Mouse (Mus musculus): ENCODE data around the gene Zfp180. TPM values are rescaled to one million over a fixed set of nuclear protein-coding genes. Genes with fewer than 3 reads are reported as not detected.
A peak's percentile ranks its signal among the peaks of the same experiment; 100 is the strongest.
"Not testable (repeated sequence)": the region's sequence is repeated elsewhere in the genome, so short reads cannot be mapped to it uniquely, and the experiment has no call there.

Zfp180 gene
- polyA plus RNA-seq (2015; fragmentation: Nextera tagmentation; extraction: Ambion mirVana): 17.6 and 19.3 TPM in 2 replicates

DNA sequence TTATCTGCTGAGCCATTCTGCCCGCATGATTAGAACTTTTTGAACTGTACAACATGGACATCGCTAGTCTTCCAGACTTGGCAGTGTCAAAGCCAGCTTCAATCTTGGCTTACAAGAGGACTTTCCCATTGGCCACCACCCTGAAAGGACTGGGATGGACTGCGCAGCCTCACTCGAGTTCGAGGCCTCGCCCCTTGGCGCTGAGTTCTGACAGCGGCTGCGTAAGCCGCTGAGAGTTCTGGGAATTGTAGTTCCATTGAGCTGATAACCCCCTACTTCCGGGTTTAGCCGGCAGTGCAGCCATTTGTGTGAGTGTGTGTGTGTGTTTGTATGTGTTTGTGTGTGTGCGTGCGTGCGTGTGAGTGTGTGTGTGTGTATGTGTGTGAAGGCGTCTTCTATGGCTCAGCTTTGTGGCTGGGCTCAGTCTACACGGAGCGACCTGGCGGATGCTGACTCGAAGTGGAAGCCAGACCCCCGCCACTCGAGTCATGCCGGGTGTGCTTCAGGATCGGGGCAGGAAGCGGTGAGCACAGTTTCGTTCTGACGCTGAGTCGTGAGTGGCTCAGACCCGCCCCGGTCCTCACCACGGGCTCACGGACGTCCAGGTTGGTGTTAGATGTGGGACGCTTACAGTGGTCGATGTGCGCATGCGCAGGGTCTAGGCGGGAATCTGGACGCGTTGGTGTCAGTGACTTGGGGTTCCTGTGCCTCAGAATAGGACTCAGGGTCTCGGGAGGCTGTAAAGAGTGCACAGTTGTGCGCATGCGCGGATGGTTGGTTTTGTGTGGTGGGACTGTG is at the start of gene Zfp180:
Gene Zfp180 (plus strand): TSS at position 291 of the 798 bp plus-strand sequence.
- DNase-seq (ENCODE audit: low spot score): peak; percentile 97

- DNase-seq (ENCODE audit: low spot score): no peak
Observed at GRCm38 (mm10) chr7:24052660-24053304, 28.9 kb upstream of the Zfp180 start, which contains the start of gene Vmn1r183. TSS of gene Vmn1r183 (plus strand) at chr7:24053254.

DNA sequence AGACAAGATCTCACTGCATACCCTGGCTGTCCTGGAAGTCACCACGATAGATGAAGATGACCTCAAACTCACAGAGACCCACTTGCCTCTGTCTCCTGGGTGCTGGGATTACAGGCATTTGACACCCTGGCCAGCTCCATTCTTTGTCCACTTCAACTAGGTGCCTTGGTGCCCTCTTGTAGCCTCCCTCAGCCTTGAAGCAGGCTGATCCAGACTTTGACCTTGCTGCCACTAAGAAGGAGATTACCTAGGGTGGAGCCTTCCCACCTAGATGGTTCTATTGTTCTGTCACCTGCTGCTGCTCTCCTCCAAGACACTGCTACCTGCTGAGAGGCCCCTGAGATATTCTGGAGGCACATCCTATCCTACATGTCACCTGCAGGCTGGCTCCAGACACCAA is 7.3 kb upstream of the Zfp180 start:
- not testable (repeated sequence) for DNase-seq (ENCODE audit: low spot score)

DNA sequence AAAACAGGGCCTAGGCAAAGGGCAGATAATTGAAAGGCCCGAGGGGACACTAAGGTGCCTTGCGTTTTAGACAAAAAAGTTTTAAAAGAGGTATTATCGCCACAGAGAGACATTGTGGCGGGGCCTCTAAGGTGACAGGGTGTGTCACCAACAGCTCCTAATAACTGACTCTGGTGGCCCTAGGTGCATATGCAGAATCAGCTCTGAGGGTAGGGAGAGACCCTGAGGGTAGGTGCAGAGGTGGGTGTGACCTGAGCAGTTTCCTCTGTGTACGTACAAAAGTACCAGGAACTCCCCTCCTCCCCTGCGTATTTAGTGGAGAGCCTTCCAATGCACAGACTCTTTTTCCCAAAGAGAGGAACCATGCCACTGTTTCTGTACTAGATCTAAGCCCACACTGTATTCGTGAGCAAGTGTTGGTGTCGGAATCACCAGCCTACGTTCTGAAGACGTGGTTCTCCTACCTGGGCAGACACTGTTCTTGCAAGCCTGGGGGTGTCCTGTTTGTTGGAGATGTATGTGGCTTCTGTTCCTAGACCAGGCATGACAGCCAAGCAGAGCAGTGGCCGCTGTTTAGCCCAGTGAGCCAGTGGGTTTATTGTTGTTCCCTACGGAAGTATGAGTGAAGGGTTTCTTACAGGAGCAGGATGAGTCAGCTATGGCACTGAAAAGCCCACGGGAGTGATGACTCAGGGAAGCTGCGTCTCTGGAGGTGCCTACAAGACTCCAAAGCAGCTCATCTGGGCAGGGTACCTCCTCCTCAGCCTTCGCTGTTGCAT is 922 bp downstream of the Zfp180 start:
- no peak for DNase-seq (ENCODE audit: low spot score)

GRCm38 (mm10) chr7:24086871-24087270 is 5.1 kb downstream of the Zfp180 start:
- no peak for DNase-seq (ENCODE audit: low spot score)

GRCm38 (mm10) chr7:24087485-24088125 is 5.9 kb downstream of the Zfp180 start:
- DNase-seq (ENCODE audit: low spot score): no peak

DNA sequence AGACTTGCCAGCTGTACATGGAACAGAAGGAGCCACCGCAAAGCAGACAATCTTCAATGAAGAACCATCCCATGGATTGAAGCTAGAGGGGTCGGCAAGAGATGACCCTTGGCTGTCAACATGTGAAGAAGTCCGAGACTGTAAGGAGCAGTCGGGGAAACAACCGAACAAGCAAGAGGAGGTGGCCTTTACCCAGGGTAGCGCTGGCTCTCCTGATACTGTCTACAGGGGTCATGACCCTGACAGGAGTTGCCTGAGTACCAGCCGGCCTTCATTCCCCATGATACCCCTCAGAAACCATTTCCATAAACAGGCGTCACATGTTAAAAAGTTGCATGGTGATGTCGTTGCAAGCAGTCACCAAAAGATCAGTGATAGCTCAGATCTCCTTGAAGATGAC is 22.7 kb downstream of the Zfp180 start:
- DNase-seq (ENCODE audit: low spot score): no peak

DNA sequence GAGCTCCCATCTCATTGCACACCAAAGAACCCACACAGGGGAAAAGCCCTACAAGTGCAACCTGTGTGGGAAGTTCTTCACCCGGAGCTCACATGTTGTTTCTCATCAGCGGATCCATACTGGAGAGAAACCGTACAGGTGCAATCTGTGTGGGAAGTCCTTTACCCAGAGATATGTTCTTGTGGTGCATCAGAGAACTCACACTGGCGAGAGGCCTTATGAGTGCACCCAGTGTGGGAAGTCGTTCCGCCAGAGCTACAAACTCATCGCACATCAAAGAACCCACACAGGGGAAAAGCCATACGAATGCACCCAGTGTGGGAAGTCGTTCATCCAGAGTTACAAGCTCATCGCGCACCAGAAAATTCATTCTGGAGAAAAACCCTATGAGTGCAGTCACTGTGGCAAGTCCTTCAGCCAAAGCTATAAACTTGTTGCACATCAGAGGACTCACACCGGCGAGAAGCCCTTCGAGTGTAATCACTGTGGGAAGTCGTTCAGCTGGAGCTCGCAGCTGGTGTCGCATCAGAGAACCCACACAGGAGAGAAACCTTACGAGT is 23.5 kb downstream of the Zfp180 start:
- peak; percentile 4 for DNase-seq (ENCODE audit: low spot score)

GRCm38 (mm10) chr7:24110839-24111238 is 29.1 kb downstream of the Zfp180 start:
- DNase-seq (ENCODE audit: low spot score): no peak

- no peak for DNase-seq (ENCODE audit: low spot score)
Observed at GRCm38 (mm10) chr7:24111772-24112155, 30.0 kb downstream of the Zfp180 start.

DNA sequence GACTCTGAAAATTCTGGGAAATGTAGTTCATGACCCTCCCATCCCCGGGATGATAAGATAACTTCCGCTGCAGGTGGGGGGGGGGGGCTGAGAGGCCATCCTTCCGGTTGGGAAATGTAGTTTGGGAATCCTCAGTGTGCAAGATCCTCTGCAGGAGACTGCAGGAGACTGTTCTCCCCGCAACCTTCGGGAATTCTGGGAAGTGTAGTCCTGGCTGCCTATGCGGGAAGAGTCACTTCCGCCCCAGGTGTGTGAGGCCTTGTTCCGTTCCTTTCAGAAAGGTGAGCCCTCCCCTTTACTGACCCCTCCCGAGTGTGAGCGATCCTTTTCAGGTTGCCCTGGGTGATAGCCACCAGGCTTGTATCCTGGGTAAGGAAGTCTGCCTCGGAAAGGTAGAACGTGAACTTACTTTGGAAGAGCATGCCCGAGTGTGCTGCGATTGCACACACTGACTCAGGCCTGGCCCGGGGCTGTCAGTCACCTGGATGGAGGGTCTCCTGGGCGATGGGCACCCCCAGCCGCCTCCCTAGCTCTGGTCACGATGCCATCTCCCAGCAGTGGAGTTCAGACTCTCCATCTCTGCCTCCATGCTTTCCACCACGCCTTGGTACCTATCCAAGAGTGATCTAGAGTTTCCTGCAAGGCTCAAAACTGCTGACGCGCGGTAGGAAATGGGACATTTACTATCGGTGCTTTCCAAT is 30.6 kb downstream of the Zfp180 start, which contains the start of gene Zfp112:
Gene Zfp112 (plus strand): TSS at position 159 of the 701 bp plus-strand sequence.
- peak; percentile 16 for DNase-seq (ENCODE audit: low spot score)

DNA sequence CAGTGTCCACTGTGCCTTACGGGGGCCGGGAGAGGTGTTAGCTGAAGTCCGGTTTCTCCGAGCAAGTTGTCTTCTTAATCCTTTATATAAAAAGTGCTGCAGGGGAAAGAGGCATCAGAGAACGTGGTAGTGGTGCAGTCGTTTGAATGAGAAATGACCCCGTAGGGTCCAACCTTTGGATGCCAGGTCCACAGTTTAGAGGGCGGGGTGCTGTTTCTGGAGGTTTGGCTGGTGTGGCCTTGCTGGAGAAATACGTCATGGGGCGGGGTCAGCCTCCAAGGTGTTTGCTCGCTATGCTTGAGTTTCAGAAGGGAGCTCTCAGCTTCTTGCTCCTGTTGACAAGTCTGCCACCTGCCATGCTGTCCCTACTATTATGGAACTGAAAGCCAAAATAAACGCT is 31.3 kb downstream of the Zfp180 start:
- peak; percentile 5 for DNase-seq (ENCODE audit: low spot score)

DNA sequence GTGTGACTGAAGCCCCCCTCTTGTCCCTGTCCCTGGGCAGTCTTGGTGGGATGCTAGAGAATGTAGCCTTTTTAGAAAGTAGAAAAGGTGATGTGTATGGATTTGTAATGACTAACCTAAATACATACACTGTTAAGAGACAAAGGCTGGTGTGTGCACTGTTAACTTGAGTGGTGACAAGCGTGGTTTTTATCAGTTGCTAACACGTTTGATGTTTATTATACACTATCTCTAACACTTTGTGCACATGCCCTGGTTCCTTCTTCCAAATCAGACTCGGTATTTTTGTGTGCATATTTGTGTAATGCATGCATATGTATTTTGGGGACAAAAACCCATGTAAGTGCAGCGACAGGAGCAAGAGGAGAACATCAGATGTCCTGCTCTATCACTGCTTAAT is 34.9 kb downstream of the Zfp180 start:
- no peak for DNase-seq (ENCODE audit: low spot score)

GRCm38 (mm10) chr7:24133425-24133995 is 51.8 kb downstream of the Zfp180 start:
- no peak for DNase-seq (ENCODE audit: low spot score)

- peak; percentile 93 for DNase-seq (ENCODE audit: low spot score)
Observed at GRCm38 (mm10) chr7:24133996-24134828, 52.5 kb downstream of the Zfp180 start, which contains the start of gene Zfp235. TSS of gene Zfp235 (plus strand) at chr7:24134169.

- DNase-seq (ENCODE audit: low spot score): peak; percentile 13
Observed at GRCm38 (mm10) chr7:24142566-24142965, 60.8 kb downstream of the Zfp180 start.

DNA sequence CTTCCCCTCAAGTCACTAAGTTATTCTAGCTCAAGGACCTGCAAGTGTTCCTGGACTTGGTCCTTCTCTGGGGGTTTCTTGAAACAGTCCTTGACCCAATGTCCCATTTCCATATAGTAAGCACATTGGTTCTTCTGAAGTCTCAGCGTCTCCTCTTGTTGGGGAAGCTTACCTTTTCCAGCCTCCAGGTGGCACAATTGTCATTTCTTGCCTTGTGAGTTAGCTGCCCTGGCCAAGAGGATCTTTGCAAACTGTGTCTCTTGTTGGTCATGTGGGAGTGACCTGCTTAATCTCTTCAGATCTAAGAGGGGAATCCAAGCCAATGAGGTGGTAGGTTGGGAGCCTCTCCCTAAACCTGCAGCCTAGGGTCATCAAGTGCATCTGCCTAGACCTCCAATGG is 71.5 kb downstream of the Zfp180 start:
- DNase-seq (ENCODE audit: low spot score): peak; percentile 45
